Comparison of ENCODE assay signal across 8 mouse cellular contexts in genomic region chr6:31075572-31076477, GRCm38 (mm10).
DNase-seq lines count a peak whose midpoint lies in the region.

No protein-coding gene starts in this region.

- intact Hi-C loops in heart, postnatal 25 days (cut with DNase I): loop anchor here (1.0 to 5.0 kb wide), 4 partner anchors 79 to 376 kb away; no protein-coding TSS in a partner anchor

- peaks cover 27% of the 10 kb centered on the region for H3K4me1 ChIP-seq in brown adipose tissue, adult 24 weeks (ENCODE audit: control insufficient read depth, insufficient read depth, insufficient read length, low read length)

- H3K4me3 ChIP-seq in brown adipose tissue, adult 24 weeks (ENCODE audit: insufficient read depth, low read depth, low read length): no peak overlapping the region

- DNase-seq in MN1 (ENCODE audit: low spot score): peak; percentile 77
- DNase-seq in fibroblast of lung, adult 2 months (ENCODE audit: low read depth): peak; percentile 75
- DNase-seq in heart, postnatal 25 days (ENCODE audit: low spot score): peak; percentile 57
- peak; percentile 86 to 88 for DNase-seq in kidney, postnatal 4 days
- DNase-seq in lung, postnatal 4 days: peak; percentile 84 to 86
- peak; percentile 84 for DNase-seq in retina, postnatal 1 day
- DNase-seq in urinary bladder, postnatal 36 days (ENCODE audit: low spot score in 2 of 2): peak; percentile 49 to 69

- H3K27ac ChIP-seq in brown adipose tissue, adult 24 weeks (replicated peaks; ENCODE audit: low read depth, low read length): peak overlapping the region; percentile 36; the same call in 1 of the 2 replicates
